Mouse (Mus musculus): ENCODE data around the gene Gm49395. TPM values are rescaled to one million over a fixed set of nuclear protein-coding genes. Genes with fewer than 3 reads are reported as not detected.

Gm49395 gene
- total and polyA plus RNA-seq, 2 experiments from 2014 or later: 3.4 TPM; not detected in 1

GRCm38 (mm10) chr13:115054783-115055182, 46.9 kb downstream of the Gm49395 start:
- Histone ChIP-seq H3K9ac (replicated peaks; ENCODE audit: low read length, poor library complexity, severe bottlenecking) (no peak overlapping the region), H3K27me3 (ENCODE audit: insufficient read depth, low read length) (no peaks in the 10 kb centered on the region), H3K4me1 (ENCODE audit: insufficient read depth, low read length) (no peaks in the 10 kb centered on the region), H3K36me3 (ENCODE audit: insufficient read depth, low read length) (no peaks in the 10 kb centered on the region), H3K27ac (ENCODE audit: low read depth, low read length) (no peak overlapping the region), H3K4me3 (ENCODE audit: low read depth, low read length) (no peak overlapping the region), H3K9me3 (ENCODE audit: low read length) (no peaks in the 10 kb centered on the region), H3K4me2 (ENCODE audit: low read depth, low read length, poor library complexity, severe bottlenecking) (0 out of 2 replicates have a peak overlapping the region, but pooled peaks have one; percentile 4)
- DNase-seq (ENCODE audit: low spot score) (peak; percentile 21), ATAC-seq (ENCODE audit: low FRiP score) (no peak)
- no peak for TF ChIP-seq CTCF (IDR thresholded peaks at IDR 0.05)
- WGBS: 32% methylated on average over 9 of the region's 9 CpGs

- no peak for ATAC-seq (ENCODE audit: low FRiP score)
- no peak for TF ChIP-seq CTCF (IDR thresholded peaks at IDR 0.05)
- Histone ChIP-seq H3K27me3 (ENCODE audit: insufficient read depth, low read length) (no peaks in the 10 kb centered on the region), H3K36me3 (ENCODE audit: insufficient read depth, low read length) (no peaks in the 10 kb centered on the region), H3K4me1 (ENCODE audit: insufficient read depth, low read length) (no peaks in the 10 kb centered on the region), H3K27ac (ENCODE audit: low read depth, low read length) (no peak overlapping the region), H3K9me3 (ENCODE audit: low read length) (no peaks in the 10 kb centered on the region), H3K4me2 (ENCODE audit: low read depth, low read length, poor library complexity, severe bottlenecking) (no peak overlapping the region), H3K9ac (replicated peaks; ENCODE audit: low read length, poor library complexity, severe bottlenecking) (no peak overlapping the region), H3K4me3 (ENCODE audit: low read depth, low read length) (no peak overlapping the region)
- WGBS: 67% methylated on average over 7 of the region's 7 CpGs
- DNase-seq (ENCODE audit: low spot score): no peak
Observed at GRCm38 (mm10) chr13:115052568-115052967, 49.2 kb downstream of the Gm49395 start.

DNA sequence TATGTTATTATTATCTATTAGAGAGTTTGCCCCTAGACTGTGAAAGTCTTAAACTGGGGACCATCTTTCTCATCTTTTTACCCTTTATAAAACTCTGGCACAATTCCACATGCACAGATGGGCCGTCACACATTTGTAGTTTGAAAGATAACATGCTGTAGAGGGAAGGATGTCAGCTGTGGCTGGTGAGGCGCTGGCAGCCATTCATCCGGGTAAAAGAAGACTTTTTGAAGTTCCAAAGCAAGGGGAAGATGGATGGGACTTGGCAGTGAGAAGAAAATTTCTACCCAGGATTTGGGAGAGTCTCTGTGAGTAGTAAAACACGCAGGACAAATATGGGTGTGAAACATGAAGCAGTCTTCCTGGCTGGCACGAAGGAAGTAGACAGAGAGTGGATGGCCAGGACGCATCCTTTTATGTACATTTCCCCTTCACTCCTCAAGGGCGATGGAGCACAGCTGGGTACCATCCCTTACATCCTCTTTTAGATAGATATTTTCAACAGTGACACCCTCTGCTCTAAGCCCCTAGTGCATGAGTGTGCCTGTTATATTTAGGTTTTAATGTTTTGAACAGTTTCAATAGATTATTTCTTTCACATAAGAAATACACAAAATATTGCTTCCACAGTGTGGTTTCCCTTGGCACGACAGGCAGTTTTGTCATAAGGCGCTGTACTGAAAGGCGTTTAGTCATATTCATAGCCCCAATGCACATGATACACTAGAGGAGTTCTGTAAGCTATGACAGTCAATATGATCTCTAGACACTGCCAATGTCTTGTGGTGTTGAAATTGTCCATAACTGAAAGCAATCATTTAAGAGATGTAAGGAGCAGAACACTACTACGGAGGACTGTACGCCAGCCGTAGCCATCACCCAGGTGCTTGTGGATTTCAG, 50.8 kb downstream of the Gm49395 start:
- Histone ChIP-seq H3K4me3 (ENCODE audit: low read depth, low read length) (no peak overlapping the region), H3K27me3 (ENCODE audit: insufficient read depth, low read length) (no peaks in the 10 kb centered on the region), H3K4me2 (ENCODE audit: low read depth, low read length, poor library complexity, severe bottlenecking) (no peak overlapping the region), H3K27ac (ENCODE audit: low read depth, low read length) (no peak overlapping the region), H3K9me3 (ENCODE audit: low read length) (no peaks in the 10 kb centered on the region), H3K4me1 (ENCODE audit: insufficient read depth, low read length) (no peaks in the 10 kb centered on the region), H3K9ac (replicated peaks; ENCODE audit: low read length, poor library complexity, severe bottlenecking) (no peak overlapping the region), H3K36me3 (ENCODE audit: insufficient read depth, low read length) (no peaks in the 10 kb centered on the region)
- DNase-seq (ENCODE audit: low spot score) (peak; percentile 61), ATAC-seq (ENCODE audit: low FRiP score) (no peak)
- no peak for TF ChIP-seq CTCF (IDR thresholded peaks at IDR 0.05)
- WGBS: 85% methylated on average over 13 of the region's 13 CpGs

- no peak overlapping the region for H3K4me3 ChIP-seq (ENCODE audit: low read depth, low read length)
- ATAC-seq (ENCODE audit: low FRiP score) (no peak), DNase-seq (ENCODE audit: low spot score) (no peak)
- 78% methylated on average over 2 of the region's 2 CpGs for WGBS
- no peaks in the 10 kb centered on the region for H3K27me3 ChIP-seq (ENCODE audit: insufficient read depth, low read length)
- H3K27ac ChIP-seq (ENCODE audit: low read depth, low read length): no peak overlapping the region
- no peaks in the 10 kb centered on the region for H3K36me3 ChIP-seq (ENCODE audit: insufficient read depth, low read length)
- no peaks in the 10 kb centered on the region for H3K9me3 ChIP-seq (ENCODE audit: low read length)
- TF ChIP-seq CTCF (IDR thresholded peaks at IDR 0.05): no peak
- H3K4me2 ChIP-seq (ENCODE audit: low read depth, low read length, poor library complexity, severe bottlenecking): no peak overlapping the region
- no peak overlapping the region for H3K9ac ChIP-seq (replicated peaks; ENCODE audit: low read length, poor library complexity, severe bottlenecking)
- H3K4me1 ChIP-seq (ENCODE audit: insufficient read depth, low read length): no peaks in the 10 kb centered on the region
Observed at GRCm38 (mm10) chr13:115042652-115043051, 59.1 kb downstream of the Gm49395 start.

- no peak for TF ChIP-seq CTCF (IDR thresholded peaks at IDR 0.05)
- WGBS: 66% methylated on average over 4 of the region's 4 CpGs
- Histone ChIP-seq H3K27me3 (ENCODE audit: insufficient read depth, low read length) (no peaks in the 10 kb centered on the region), H3K9me3 (ENCODE audit: low read length) (no peaks in the 10 kb centered on the region), H3K4me1 (ENCODE audit: insufficient read depth, low read length) (no peaks in the 10 kb centered on the region), H3K27ac (ENCODE audit: low read depth, low read length) (no peak overlapping the region), H3K9ac (replicated peaks; ENCODE audit: low read length, poor library complexity, severe bottlenecking) (no peak overlapping the region), H3K36me3 (ENCODE audit: insufficient read depth, low read length) (no peaks in the 10 kb centered on the region), H3K4me2 (ENCODE audit: low read depth, low read length, poor library complexity, severe bottlenecking) (no peak overlapping the region), H3K4me3 (ENCODE audit: low read depth, low read length) (no peak overlapping the region)
- no peak for ATAC-seq (ENCODE audit: low FRiP score)
- DNase-seq (ENCODE audit: low spot score): peak; percentile 71
Observed at GRCm38 (mm10) chr13:115037304-115037703, 64.4 kb downstream of the Gm49395 start.

DNA sequence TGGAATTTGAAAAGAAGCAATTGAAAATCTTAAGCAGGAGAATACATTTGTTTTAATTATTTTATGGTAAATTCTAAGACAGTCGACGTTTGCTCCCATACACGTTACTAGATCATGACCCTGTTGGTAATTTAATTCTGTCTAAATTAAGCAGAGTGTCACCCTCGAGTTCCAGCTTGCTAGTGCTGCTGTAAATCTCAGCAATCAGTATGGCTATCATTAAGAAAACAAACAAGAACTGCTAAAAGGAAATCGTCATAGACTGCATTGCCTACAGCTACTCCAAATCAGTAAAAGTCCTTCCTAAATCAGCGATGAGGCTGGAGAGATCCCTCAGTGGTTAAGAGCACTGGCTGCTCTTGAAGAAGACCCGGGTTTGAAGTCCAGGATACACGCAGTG, 66.3 kb downstream of the Gm49395 start:
- WGBS: 83% methylated on average over 8 of the region's 8 CpGs
- TF ChIP-seq CTCF (IDR thresholded peaks at IDR 0.05): no peak
- no peak overlapping the region for H3K9ac ChIP-seq (replicated peaks; ENCODE audit: low read length, poor library complexity, severe bottlenecking)
- H3K27me3 ChIP-seq (ENCODE audit: insufficient read depth, low read length): no peaks in the 10 kb centered on the region
- no peaks in the 10 kb centered on the region for H3K9me3 ChIP-seq (ENCODE audit: low read length)
- ATAC-seq (ENCODE audit: low FRiP score) (no peak), DNase-seq (ENCODE audit: low spot score) (no peak)
- H3K4me3 ChIP-seq (ENCODE audit: low read depth, low read length): no peak overlapping the region
- H3K36me3 ChIP-seq (ENCODE audit: insufficient read depth, low read length): no peaks in the 10 kb centered on the region
- no peaks in the 10 kb centered on the region for H3K4me1 ChIP-seq (ENCODE audit: insufficient read depth, low read length)
- no peak overlapping the region for H3K4me2 ChIP-seq (ENCODE audit: low read depth, low read length, poor library complexity, severe bottlenecking)
- no peak overlapping the region for H3K27ac ChIP-seq (ENCODE audit: low read depth, low read length)

Data from midbrain, postnatal 0 days (tissue).